Mouse (Mus musculus): ENCODE data around the gene Tenm4. TPM values are rescaled to one million over a fixed set of nuclear protein-coding genes. Genes with fewer than 3 reads are reported as not detected.
A peak's percentile ranks its signal among the peaks of the same experiment; 100 is the strongest.

Gene Tenm4
- polyA plus RNA-seq, 1 experiment from 2014 or later: 24.0 TPM

GRCm38 (mm10) chr7:96842477-96843255 lies 671.6 kb downstream of the Tenm4 start:
- H3K27ac ChIP-seq: no peak overlapping the region
- H3K4me3 ChIP-seq (replicated peaks): no peak overlapping the region
- H3K36me3 ChIP-seq: no peaks in the 10 kb centered on the region
- H3K4me1 ChIP-seq: no peaks in the 10 kb centered on the region
- 0 out of 2 replicates have a peak, but pooled peaks have one; percentile 15 for ATAC-seq (ENCODE audit: insufficient read depth, low FRiP score, low read depth)
- no peak overlapping the region for H3K9ac ChIP-seq
- no peaks in the 10 kb centered on the region for H3K9me3 ChIP-seq
- 69% methylated on average over 12 of the region's 12 CpGs for WGBS
- H3K27me3 ChIP-seq (replicated peaks): no peaks in the 10 kb centered on the region
- H3K4me2 ChIP-seq: no peak overlapping the region

- H3K4me1 ChIP-seq: no peaks in the 10 kb centered on the region
- ATAC-seq (ENCODE audit: insufficient read depth, low FRiP score, low read depth): peak; percentile 48; the same call in 1 of the 2 replicates
- no peaks in the 10 kb centered on the region for H3K36me3 ChIP-seq
- 31% methylated on average over 8 of the region's 8 CpGs for WGBS
- H3K27me3 ChIP-seq (replicated peaks): no peaks in the 10 kb centered on the region
- H3K9me3 ChIP-seq: no peaks in the 10 kb centered on the region
- no peak overlapping the region for H3K4me3 ChIP-seq (replicated peaks)
- no peak overlapping the region for H3K9ac ChIP-seq
- H3K27ac ChIP-seq: peak overlapping the region; percentile 23
- no peak overlapping the region for H3K4me2 ChIP-seq
Measured at GRCm38 (mm10) chr7:96844104-96844894, 673.3 kb downstream of the Tenm4 start.

GRCm38 (mm10) chr7:96852781-96853180 lies 681.7 kb downstream of the Tenm4 start:
- Histone ChIP-seq H3K4me1 (no peaks in the 10 kb centered on the region), H3K4me3 (replicated peaks) (no peak overlapping the region), H3K27me3 (replicated peaks) (no peaks in the 10 kb centered on the region), H3K9me3 (no peaks in the 10 kb centered on the region), H3K27ac (no peak overlapping the region), H3K4me2 (no peak overlapping the region), H3K36me3 (no peaks in the 10 kb centered on the region), H3K9ac (no peak overlapping the region)
- 71% methylated on average over 2 of the region's 2 CpGs for WGBS
- no peak for ATAC-seq (ENCODE audit: insufficient read depth, low FRiP score, low read depth)

- no peak overlapping the region for H3K4me3 ChIP-seq (replicated peaks)
- H3K36me3 ChIP-seq: no peaks in the 10 kb centered on the region
- 79% methylated on average over 5 of the region's 5 CpGs for WGBS
- no peaks in the 10 kb centered on the region for H3K9me3 ChIP-seq
- H3K4me2 ChIP-seq: no peak overlapping the region
- H3K27ac ChIP-seq: no peak overlapping the region
- H3K27me3 ChIP-seq (replicated peaks): no peaks in the 10 kb centered on the region
- H3K9ac ChIP-seq: no peak overlapping the region
- ATAC-seq (ENCODE audit: insufficient read depth, low FRiP score, low read depth): no peak
- H3K4me1 ChIP-seq: peaks cover 6% of the 10 kb centered on the region; the same call in 1 of the 2 replicates
Measured at GRCm38 (mm10) chr7:96855867-96856406, 684.9 kb downstream of the Tenm4 start.

GRCm38 (mm10) chr7:96856518-96856917 lies 685.5 kb downstream of the Tenm4 start:
- Histone ChIP-seq H3K9ac (no peak overlapping the region), H3K4me3 (replicated peaks) (no peak overlapping the region), H3K27ac (no peak overlapping the region), H3K36me3 (no peaks in the 10 kb centered on the region), H3K9me3 (no peaks in the 10 kb centered on the region), H3K27me3 (replicated peaks) (no peaks in the 10 kb centered on the region), H3K4me1 (peaks cover 6% of the 10 kb centered on the region; the same call in 1 of the 2 replicates), H3K4me2 (no peak overlapping the region)
- 35% methylated on average over 4 of the region's 4 CpGs for WGBS
- ATAC-seq (ENCODE audit: insufficient read depth, low FRiP score, low read depth): no peak

GRCm38 (mm10) chr7:96859077-96859476 lies 688.0 kb downstream of the Tenm4 start:
- WGBS: 76% methylated on average over 2 of the region's 2 CpGs
- no peak overlapping the region for H3K4me3 ChIP-seq (replicated peaks)

GRCm38 (mm10) chr7:96859684-96860083 lies 688.6 kb downstream of the Tenm4 start:
- no peak overlapping the region for H3K4me2 ChIP-seq
- H3K4me3 ChIP-seq (replicated peaks): no peak overlapping the region
- H3K4me1 ChIP-seq: peaks cover 6% of the 10 kb centered on the region; the same call in 1 of the 2 replicates
- ATAC-seq (ENCODE audit: insufficient read depth, low FRiP score, low read depth): no peak
- 81% methylated on average over 5 of the region's 5 CpGs for WGBS
- H3K9me3 ChIP-seq: no peaks in the 10 kb centered on the region
- H3K36me3 ChIP-seq: no peaks in the 10 kb centered on the region
- H3K9ac ChIP-seq: no peak overlapping the region
- H3K27ac ChIP-seq: no peak overlapping the region
- no peaks in the 10 kb centered on the region for H3K27me3 ChIP-seq (replicated peaks)

More at GRCm38 (mm10) chr7:96859077-96859476, 688.0 kb downstream of the Tenm4 start:
- Histone ChIP-seq H3K9me3 (no peaks in the 10 kb centered on the region), H3K27me3 (replicated peaks) (no peaks in the 10 kb centered on the region), H3K36me3 (no peaks in the 10 kb centered on the region), H3K4me2 (no peak overlapping the region), H3K27ac (no peak overlapping the region), H3K4me1 (peaks cover 6% of the 10 kb centered on the region; the same call in 1 of the 2 replicates), H3K9ac (no peak overlapping the region)
- no peak for ATAC-seq (ENCODE audit: insufficient read depth, low FRiP score, low read depth)

- Histone ChIP-seq H3K9ac (no peak overlapping the region), H3K36me3 (no peaks in the 10 kb centered on the region), H3K4me2 (no peak overlapping the region), H3K4me1 (peaks cover 6% of the 10 kb centered on the region; the same call in 1 of the 2 replicates), H3K27ac (no peak overlapping the region), H3K27me3 (replicated peaks) (no peaks in the 10 kb centered on the region), H3K4me3 (replicated peaks) (no peak overlapping the region), H3K9me3 (no peaks in the 10 kb centered on the region)
- ATAC-seq (ENCODE audit: insufficient read depth, low FRiP score, low read depth): no peak
- 34% methylated on average over 4 of the region's 4 CpGs for WGBS
Measured at GRCm38 (mm10) chr7:96860650-96861049, 689.6 kb downstream of the Tenm4 start.

- no peaks in the 10 kb centered on the region for H3K27me3 ChIP-seq (replicated peaks)
- peaks cover 3% of the 10 kb centered on the region; the same call in 1 of the 2 replicates for H3K4me1 ChIP-seq
- no peak overlapping the region for H3K27ac ChIP-seq
- H3K4me2 ChIP-seq: no peak overlapping the region
- ATAC-seq (ENCODE audit: insufficient read depth, low FRiP score, low read depth): no peak
- 51% methylated on average over 7 of the region's 7 CpGs for WGBS
- H3K9me3 ChIP-seq: no peaks in the 10 kb centered on the region
- H3K9ac ChIP-seq: no peak overlapping the region
- H3K4me3 ChIP-seq (replicated peaks): no peak overlapping the region
- H3K36me3 ChIP-seq: no peaks in the 10 kb centered on the region
Measured at GRCm38 (mm10) chr7:96864894-96865722, 694.1 kb downstream of the Tenm4 start.

GRCm38 (mm10) chr7:96869079-96869810 lies 698.2 kb downstream of the Tenm4 start:
- Histone ChIP-seq H3K4me2 (no peak overlapping the region), H3K27me3 (replicated peaks) (no peaks in the 10 kb centered on the region), H3K9ac (no peak overlapping the region), H3K4me1 (no peaks in the 10 kb centered on the region), H3K36me3 (peaks cover 5% of the 10 kb centered on the region; the same call in 1 of the 2 replicates), H3K27ac (no peak overlapping the region), H3K9me3 (no peaks in the 10 kb centered on the region), H3K4me3 (replicated peaks) (no peak overlapping the region)
- 0 out of 2 replicates have a peak, but pooled peaks have one; percentile 25 for ATAC-seq (ENCODE audit: insufficient read depth, low FRiP score, low read depth)
- WGBS: 78% methylated on average over 16 of the region's 16 CpGs

GRCm38 (mm10) chr7:96870473-96870872 lies 699.4 kb downstream of the Tenm4 start:
- Histone ChIP-seq H3K4me2 (no peak overlapping the region), H3K4me1 (no peaks in the 10 kb centered on the region), H3K9me3 (no peaks in the 10 kb centered on the region), H3K9ac (no peak overlapping the region), H3K4me3 (replicated peaks) (no peak overlapping the region), H3K27ac (no peak overlapping the region), H3K36me3 (peaks cover 6% of the 10 kb centered on the region; the same call in 1 of the 2 replicates), H3K27me3 (replicated peaks) (no peaks in the 10 kb centered on the region)
- ATAC-seq (ENCODE audit: insufficient read depth, low FRiP score, low read depth): no peak
- 74% methylated on average over 8 of the region's 8 CpGs for WGBS

Data from stomach, embryonic 15.5 days (tissue).